Mouse (Mus musculus): ENCODE measurements at regions not wholly inside any gene's neighbourhood (a gene's known extent, or its start where the extent isn't known, plus 50 kb on each side); places are given as distances from the start of the nearest gene placed in this dataset.

DNA sequence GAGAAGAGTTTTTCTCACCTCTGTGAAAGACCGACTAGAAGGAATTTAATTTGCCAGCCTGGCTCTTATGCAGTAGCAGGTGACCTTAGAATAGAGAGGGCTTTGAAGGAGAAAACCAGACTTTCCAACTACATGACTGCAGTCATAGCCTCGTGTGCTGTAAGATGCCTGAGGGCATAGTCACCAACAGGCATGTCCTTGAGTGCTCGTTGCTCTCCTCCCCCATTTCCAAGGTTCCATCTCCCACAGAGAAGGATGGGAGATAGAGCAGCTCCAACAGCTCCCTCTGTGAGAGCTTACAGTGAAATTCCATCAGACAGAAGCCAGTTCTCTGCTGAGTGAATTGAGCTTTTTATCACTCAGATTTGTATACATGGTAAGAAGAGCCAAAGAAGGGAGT is 398.1 kb upstream of the Id4 start:
- DNase-seq (ENCODE audit: low spot score in 2 of 2), result no peak

DNA sequence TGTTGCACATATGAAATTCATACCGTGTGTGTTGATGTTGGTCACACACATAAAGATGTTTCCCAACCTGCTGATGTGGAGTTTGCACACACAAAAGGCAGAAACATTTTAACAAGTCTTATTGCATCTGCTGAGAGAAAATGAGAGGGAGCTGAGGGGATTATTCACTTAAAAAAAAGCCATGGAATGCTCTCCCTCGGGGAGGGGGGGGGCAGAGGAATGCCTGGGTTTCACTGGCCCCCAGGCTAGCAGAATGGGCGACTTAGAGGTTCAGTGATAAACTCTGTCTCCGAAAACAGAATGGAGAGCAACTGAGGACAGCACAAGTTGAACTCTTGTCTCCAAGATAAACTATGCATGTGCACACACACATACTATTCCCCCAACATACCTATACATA is 392.4 kb upstream of the Id4 start:
- no peak for DNase-seq (ENCODE audit: low spot score in 2 of 2)

DNA sequence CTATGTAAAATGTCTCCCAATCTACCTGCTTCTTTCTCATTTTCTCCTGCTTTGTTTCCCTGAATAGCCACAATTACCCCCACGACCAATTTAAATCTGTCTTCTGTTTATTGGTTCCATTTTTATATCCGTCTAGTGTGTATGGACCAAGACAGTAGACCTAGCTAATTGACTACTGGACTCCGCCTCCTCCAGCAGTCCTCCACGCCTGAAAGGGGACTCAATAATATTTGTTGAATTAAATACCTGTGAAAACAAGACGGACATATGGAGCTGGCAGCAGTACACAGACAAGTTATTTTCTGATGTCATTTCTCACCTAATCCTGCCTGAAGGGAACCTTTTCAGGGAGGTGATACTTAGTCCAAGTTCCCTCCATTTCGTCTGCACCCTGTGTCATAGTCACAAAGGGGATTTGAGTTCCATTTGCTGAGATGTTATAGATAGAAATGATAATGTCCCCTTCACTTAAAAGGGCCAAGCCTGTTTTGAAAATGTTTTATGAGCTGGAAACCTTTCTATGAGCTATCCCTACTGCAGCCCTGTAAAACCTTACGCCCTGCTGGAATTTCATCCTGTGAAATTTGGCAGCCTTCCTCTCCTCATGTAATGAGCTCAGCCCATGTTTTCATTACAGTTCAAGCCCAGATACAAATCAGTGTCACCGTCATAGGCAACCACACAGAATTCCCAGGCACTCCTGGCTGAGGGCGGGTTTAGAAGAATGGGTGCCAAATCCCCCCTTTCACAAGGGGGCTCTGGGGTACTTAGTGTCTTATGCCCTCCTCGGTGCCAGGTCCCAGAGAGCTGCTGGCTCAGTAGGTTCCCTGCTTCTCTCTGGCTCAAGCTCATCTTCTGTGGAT is 391.1 kb upstream of the Id4 start:
- no peak for DNase-seq (ENCODE audit: low spot score in 2 of 2)

DNA sequence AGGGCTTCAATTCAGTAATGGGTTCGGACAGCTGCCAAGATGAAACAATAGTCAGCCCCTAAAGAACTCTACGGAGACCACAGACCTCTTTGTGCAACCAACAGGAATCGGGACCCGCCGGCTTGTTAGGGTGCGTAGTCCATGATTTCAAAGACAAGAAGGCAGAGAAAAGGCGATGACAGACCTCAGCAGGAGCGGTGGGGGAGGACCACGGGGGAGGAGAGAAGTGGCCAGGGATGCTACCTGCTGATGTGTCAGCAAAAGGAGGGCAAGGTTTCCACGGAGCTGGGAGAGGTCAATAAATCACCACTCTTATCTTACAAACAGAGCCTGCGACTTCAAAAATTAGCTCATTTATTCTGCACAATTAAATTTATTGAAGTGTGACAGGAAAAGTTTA is 388.4 kb upstream of the Id4 start:
- DNase-seq (ENCODE audit: low spot score in 2 of 2), result no peak

DNA sequence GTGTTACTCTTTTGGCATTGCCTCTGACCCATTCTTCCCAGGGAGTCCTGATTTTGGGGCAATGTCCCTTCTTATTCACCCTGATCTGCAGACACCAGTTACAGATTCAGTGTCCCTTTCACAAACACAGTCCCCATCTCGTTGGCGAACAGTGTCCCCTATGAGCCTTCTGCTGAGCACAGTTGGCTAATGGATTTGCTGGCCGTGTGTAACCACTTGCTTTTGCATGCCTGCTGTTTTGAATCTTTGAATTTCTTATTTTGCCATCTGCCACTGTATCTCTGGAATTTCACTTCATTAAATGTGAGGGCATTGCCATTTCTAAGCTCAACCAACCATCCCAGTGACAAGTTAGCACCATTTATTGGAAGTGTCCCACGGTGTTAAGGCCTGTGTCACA is 368.5 kb upstream of the Id4 start:
- DNase-seq (ENCODE audit: low spot score in 2 of 2), result no peak

DNA sequence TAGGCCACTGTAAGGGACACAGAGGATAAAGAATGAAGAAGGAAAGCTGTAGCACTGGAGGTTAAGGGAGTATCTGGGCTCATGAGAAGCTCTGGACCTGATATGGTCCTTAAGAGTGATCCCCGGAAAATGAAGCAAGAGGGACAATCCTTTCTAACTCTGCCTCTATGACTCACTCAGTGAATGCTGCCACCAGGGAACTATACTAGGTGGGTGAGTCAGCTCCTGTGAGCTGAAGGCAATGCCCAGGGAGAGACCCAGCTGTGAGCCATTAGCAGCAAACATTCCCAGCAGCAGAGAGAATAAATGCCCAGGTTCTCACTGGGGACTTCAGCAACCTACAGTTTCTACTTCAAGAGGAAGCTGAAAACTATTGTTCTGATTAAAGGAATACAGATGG is 366.7 kb upstream of the Id4 start:
- peak; percentile 13 to 16 for DNase-seq (ENCODE audit: low spot score in 2 of 2)

DNA sequence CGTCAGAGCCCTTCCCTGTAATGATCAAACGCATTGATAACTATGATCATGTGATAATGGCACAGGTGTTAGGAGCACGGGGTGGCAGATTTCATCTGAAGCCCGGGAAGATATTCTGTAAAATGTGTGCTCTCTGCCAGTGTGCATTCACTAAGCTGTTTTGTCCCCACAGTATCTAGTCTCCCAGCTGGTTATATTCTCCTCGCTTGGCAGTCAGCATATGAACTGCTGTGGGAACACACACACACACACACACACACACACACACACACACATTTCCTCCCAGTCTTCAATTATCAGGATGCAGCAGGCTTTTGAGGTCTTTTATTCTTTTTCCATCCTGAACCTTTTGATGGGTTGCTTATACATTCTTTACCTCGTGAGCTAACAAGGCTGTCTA is 365.8 kb upstream of the Id4 start:
- DNase-seq (ENCODE audit: low spot score in 2 of 2), result no peak

DNA sequence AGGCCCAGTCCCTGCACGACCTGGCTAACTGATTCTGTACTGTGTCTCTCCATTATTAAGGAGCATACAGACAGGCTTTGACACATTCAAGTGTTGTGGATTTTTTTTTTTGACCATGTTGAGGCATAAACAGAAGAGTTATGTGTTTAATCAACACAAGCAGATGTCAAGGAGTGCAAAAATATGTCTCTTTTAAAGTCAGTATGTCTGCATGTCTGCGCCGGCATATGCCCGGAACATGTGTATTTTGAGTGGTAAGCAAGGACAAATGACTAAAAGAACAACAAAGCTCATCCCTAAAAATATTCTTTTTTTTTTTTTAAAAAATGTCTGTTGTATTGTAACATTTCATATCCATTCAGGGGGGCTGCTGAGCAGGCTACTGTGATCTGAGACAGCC is 364.4 kb upstream of the Id4 start:
- DNase-seq (ENCODE audit: low spot score in 2 of 2), result no peak

DNA sequence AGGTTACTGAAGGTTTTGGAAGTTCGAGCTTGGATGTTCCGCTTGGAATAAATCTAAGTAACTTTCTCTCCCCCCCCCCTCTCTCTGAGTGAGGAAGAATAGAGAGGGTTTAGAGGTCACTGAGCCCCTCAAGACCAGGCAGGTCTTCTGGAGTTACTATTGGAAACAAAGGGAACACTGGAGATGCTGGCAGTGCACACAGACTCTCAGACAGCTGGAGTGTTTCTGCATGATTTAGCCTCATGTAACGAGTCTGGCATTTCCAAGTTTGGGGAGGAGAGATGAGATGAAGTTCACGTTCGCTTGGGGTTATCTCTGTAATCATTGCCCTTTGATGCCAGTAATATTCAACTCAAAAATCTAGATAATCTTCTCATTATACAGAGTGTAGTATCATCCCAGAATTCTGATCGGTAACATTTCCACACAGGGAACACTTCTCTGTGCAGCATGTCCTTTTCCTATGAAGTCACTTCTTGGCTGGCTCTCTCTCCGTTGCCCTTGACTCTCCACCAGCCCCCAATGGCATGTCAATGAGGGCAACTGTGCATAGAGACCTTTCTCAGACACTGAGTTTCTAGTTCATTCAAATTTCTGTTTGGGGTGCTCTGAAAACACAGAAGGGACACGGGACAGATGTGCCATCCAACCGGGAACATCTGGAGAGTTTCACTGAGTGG is 351.0 kb upstream of the Id4 start:
- DNase-seq (ENCODE audit: low spot score in 2 of 2), result no peak

DNA sequence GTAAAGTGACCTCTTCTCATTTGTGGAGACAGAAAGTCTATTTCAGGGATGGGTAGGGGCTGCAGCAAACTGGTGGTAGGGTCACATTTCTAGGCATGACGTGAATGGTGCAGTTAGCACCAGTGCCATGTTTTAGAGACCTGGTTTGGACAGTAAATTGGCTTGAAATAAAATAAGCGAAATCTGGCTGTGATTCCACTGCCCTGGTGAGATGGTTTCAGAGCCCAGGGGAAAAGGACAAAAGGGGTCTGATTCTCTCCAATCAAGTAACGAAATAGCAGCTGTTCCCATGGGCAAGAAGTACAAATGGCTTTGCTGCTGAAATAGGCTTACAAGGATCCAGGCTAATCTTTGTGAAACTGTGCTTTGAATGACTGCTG is 350.5 kb upstream of the Id4 start:
- DNase-seq (ENCODE audit: low spot score in 2 of 2), result no peak

DNA sequence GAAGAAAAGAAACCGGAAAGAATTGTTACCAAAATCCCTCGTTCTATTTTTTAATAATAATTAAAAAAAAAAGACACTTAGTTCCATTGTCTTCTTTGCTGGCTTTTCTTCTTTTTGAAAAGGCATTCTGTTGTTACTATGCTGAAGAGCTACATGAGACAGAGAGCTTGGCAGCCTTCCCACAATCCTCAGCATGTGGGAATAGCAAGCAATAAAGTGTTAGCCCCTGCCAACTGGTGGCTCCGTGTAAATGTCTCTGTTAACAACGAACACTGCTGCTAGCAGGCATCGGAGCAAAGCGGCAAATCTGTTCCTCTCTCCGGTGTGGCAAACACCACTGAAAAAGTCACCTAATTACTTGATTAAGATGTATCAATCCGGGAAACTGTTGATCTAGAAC is 344.6 kb upstream of the Id4 start:
- DNase-seq (ENCODE audit: low spot score in 2 of 2), result peak; percentile 48 to 64

DNA sequence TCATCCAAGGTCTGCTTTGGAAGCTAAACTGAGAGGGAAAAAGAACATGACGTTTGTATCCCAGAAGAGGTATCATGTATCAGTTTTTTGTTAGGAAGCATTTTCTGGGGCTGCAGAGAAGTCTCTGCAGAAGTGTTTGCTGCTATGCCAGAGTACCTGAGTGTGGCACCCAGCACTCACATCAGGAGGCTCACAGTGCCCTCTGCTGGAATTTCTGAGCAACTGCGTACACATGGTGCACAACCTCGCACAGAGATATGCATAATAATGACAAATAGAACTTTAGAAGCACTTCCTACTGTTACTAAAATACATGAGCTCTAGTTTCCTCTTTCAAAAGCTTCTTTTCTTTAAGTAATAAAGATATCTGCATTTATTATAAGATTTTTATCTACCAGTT is 343.7 kb upstream of the Id4 start:
- no peak for DNase-seq (ENCODE audit: low spot score in 2 of 2)

DNA sequence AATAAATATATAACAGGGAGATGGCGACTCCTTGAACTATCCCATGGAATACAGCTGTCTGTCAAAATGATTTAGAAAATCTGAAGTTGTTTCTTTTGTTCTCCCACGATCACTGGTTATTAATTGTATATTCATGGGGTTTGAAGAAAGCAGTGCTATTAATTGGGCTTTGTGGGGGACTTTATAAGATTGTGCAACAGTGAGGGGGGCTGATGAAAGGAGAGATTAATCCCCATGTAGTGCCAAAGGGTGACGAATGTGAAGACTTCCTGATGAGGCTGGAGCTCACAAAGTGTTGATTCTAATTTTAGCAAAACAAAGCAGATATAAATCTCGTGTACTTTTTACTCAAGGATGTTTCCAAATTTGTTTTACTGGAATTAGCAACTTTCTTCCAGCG is 340.0 kb upstream of the Id4 start:
- DNase-seq (ENCODE audit: low spot score in 2 of 2), result no peak

DNA sequence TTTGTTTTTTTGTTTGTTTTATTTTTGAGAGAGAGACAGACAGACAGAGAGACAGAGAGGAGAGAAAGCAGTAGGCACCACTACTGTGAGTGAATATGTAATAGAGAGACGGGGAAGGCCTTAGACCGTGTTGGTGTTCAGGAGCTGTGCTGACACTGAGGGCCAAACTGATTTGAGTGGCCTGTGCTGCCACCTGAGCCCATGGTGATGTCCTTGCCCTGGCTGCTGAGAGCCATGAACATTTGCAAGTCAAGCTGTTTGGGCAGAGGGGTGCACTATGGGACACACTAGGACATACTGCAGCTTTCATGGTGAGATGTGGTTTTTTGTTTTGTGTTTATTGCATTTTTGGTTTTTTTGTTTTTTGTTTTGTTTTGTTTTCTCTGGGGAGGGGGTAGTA is 320.3 kb upstream of the Id4 start:
- no peak for DNase-seq (ENCODE audit: low spot score in 2 of 2)

DNA sequence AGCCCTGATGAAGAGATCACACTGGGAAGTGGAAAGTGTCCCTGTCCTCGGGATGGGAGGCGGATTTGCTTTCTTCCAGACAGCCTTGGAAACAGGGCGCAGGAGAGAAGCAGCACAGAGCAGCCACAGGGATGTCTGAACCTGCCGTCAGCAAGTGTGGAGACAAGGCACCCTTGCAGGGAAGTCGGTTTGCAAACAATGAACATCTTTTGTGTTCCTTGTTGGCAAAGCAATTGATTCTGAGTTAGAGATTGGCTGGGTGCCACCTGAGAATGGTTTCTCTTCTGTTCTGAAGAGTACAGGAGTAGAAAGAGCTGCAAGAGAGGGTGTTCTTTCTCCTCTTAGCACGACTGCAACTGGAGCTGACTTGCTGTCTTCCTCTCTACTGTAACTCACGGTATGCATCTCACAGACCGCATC is 318.6 kb upstream of the Id4 start:
- DNase-seq (ENCODE audit: low spot score in 2 of 2), result peak; percentile 30 to 38

DNA sequence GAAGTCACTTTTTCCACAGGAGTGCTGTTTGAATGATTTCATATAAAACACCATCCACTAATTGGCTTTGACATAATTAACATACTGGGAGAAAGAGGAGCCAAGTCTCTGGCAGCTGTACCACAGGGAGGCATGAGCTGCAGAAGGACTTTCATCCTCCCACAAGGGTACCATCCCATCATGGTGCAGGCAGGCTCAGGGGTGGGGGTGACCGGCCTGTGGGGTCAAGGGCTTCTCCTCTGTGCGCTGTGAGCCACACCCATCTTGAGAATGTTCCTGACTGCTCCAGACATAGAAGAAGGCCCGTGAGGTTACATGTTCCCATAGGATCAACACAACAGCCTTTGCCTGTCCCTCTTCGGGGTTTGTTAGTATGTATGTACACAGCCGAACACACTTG is 317.4 kb upstream of the Id4 start:
- no peak for DNase-seq (ENCODE audit: low spot score in 2 of 2)

DNA sequence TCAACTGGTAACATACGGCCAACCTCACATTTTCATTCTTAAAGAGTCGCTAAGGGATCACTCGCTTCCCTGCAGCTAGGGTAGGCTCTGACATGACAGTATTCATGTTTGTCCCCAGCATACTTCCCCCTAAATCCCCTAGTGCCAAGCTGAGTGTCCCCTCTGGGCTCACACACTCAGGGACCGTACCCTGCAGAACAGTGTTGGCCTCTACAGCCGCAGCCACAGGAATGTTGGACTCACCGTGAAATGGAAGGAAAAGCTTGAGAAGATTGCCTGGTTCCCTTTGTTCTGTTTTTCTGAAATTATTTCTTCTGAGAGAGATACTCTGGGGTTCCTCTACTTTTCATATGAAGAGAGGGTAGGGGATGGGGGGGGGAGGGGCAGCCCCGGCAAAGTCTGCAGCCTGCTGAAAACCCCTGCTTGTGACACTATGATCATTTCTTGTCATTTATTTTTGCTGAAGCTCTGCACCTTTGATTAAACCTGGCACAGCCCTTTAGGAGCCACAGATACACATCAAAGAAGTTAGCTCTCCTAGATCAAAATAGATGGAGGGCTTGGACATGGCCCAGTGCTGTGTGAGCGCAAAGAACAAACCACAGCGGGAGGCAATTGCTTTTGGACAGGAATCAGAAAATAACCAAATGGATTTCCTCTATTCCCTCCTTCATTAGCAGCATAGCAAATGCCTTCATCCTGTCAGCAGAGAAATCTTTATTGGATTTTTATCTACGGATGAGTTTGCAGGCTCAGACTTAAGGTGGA is 312.7 kb upstream of the Id4 start:
- no peak for DNase-seq (ENCODE audit: low spot score in 2 of 2)

DNA sequence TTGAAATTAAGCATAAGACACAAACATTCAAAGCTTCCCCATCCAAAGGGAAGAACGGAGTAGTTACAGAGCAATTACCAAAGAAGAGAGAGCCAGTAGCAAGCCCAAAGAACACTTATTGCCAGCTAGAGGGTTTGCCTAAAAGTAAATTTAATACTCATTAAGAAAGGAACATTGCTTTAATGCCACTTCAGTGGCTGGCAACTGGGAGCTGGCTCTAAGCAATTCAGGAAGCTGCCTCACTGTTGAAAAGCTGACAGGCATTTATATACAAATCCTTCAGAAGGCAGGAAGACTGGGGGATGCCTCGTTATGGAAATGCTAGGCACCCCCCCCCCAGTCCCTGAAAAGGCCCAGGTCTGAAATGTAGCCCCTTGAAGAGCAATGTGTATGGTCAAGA is 310.6 kb upstream of the Id4 start:
- no peak for DNase-seq (ENCODE audit: low spot score in 2 of 2)

DNA sequence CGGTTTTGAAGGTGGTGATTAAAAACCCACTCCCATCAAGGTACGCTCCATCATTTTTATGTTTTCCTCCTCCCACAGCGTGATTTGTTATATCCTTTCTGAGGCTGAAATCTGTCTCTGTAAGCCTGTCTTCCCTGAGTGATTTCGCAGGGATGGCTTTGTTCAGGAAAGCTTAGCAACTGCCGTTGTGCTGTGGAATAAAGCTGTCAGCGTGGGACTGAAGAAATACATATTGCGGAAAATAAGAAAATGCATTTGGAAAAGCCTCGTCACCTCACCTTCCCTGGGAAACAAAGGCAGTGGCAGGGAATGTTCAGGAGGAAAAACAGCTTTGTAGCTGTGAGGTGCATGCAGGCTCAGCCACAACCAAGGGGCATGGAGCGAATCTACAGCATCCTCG is 310.0 kb upstream of the Id4 start:
- DNase-seq (ENCODE audit: low spot score in 2 of 2), result peak in 1 of 2 experiments; percentile 4

DNA sequence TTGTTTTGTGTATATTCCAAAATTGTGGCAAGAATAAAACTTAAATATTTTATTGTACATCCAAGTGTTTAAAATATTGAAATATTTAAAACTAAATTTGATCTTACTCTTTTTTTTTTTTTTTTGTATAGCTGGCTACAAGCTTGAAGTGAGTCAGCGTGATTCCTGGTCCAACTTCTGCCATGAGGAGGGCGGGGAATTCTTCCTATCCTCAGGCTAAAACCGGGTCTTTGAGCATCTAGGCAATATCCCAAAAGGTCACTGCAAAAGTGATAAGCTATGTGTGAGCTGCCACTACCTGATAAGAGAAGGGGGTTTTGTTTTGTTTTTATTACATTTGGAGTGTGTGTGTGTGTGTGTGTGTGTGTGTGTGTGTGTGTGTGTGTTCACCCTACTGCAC is 308.1 kb upstream of the Id4 start:
- DNase-seq (ENCODE audit: low spot score in 2 of 2), result no peak

DNA sequence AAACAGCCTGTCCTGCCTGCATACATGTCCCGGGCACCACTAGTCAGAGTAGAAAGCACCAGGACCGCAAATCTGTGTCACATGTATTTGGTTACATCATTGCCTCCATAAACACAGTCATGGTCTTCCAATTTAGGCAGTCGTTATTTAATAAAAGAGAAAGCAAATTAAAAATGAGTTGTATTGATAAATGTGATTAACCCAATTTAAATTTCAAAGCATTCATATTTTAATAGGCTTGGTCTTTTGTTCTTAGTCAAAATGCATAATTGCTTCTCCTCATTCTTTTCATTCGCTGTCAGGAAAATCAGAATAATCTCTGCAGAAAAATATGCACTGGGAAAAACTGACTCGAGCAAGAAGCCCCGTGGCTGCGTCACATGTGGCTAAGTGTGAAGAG is 307.3 kb upstream of the Id4 start:
- no peak for DNase-seq (ENCODE audit: low spot score in 2 of 2)

DNA sequence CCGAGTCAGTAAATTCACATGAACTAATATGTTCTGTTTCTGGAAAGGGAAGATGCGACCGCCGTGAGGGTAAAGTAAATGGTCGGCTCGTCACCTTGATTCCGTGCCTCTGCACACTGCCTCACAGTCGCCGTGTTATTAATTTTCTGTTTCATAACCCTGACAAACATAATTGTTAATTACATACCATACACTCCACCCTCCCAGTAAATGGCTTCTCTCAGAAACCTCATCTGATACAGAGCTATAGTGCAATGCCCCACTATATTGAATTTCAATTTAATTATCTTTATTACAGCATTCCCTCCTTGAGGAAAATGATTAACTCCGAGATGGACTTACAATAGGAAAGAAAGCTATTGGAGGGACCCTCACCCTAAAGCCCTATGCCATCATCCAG is 305.5 kb upstream of the Id4 start:
- DNase-seq (ENCODE audit: low spot score in 2 of 2), result no peak

DNA sequence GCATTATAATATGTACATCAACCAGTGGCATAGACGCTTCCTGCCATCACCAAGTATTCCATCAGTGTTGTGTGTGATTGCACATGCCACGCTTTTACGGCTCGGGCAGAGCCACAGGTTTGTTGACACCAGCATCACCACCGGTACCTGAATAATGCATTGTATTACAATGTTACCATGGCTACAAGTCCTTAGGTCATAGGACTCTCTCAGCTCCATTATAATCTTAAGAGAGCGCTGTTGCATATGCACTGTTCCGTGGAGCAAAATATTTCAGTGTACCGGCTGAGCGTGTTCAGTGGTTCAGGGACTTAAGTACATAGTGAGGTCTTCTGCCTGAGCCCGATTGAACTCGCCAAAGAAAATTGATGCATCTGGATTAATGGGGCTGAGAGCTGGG is 303.4 kb upstream of the Id4 start:
- no peak for DNase-seq (ENCODE audit: low spot score in 2 of 2)

Measured in frontal cortex, postnatal 36 days (tissue).